Mouse (Mus musculus) stomach, embryonic 14.5 days (tissue): ENCODE results near the gene Jrkl. TPM values are rescaled to one million over a fixed set of nuclear protein-coding genes. Genes with fewer than 3 reads are reported as not detected.

ENCODE experiments used
- ATAC-seq: fragments of 200-750 bp; cut with Nextera tagmentation; 2 replicates; pipeline ENCODE4 v1.8.0; 2017; ENCODE audit warnings: low read depth, moderate TSS enrichment; ENCODE audit not compliant: insufficient number of reproducible peaks, insufficient read depth, low FRiP score
- H3K27ac ChIP-seq: fragments of 300-500 bp; sonication (generic); 2 replicates; pipeline ENCODE4 v1.5.1; 2014; ENCODE audit warnings: mild to moderate bottlenecking, low read length, moderate library complexity, mixed read lengths
- H3K27me3 ChIP-seq: fragments of 300-500 bp; sonication (generic); 2 replicates; pipeline ENCODE4 v1.6.1; 2014; ENCODE audit warnings: low read length, control low read depth, mixed read lengths; ENCODE audit not compliant: control insufficient read depth, insufficient read depth
- H3K36me3 ChIP-seq: fragments of 300-500 bp; sonication (generic); 2 replicates; pipeline ENCODE4 v1.6.1; 2014; ENCODE audit warnings: mild to moderate bottlenecking, control low read depth, low read length, moderate library complexity, mixed read lengths; ENCODE audit not compliant: control insufficient read depth, insufficient read depth
- H3K4me1 ChIP-seq: fragments of 300-500 bp; sonication (generic); 2 replicates; pipeline ENCODE4 v1.6.1; 2014; ENCODE audit warnings: low read length, control low read depth, mixed read lengths; ENCODE audit not compliant: control insufficient read depth, insufficient read depth
- H3K4me2 ChIP-seq: fragments of 300-500 bp; sonication (generic); replicated peaks from 2 replicates; pipeline ENCODE4 v1.6.1; 2014; ENCODE audit warnings: low read depth, low read length, control low read depth
- H3K4me3 ChIP-seq: fragments of 300-500 bp; sonication (generic); 2 replicates; pipeline ENCODE4 v1.5.1; 2014; ENCODE audit warnings: low read depth, low read length, control low read depth
- H3K9ac ChIP-seq: fragments of 300-500 bp; sonication (generic); replicated peaks from 2 replicates; pipeline ENCODE4 v1.6.1; 2014; ENCODE audit warnings: low read depth, mild to moderate bottlenecking, control low read depth, low read length, moderate library complexity, mixed read lengths
- H3K9me3 ChIP-seq: fragments of 300-500 bp; sonication (generic); 2 replicates; pipeline ENCODE4 v1.6.1; 2016; ENCODE audit warnings: low read depth, low read length, control low read depth; ENCODE audit not compliant: control insufficient read depth
- WGBS: fragments of 180-500 bp; shearing (Covaris S2); extraction: QIAGEN DNeasy Blood & Tissue Kit; methylation state at CpG from one replicate; pipeline ENCODE4 v1.1.7; 2014; 5-methylcytosine and 5-hydroxymethylcytosine counted together
- polyA plus RNA-seq: library from polyadenylated mRNA; unstranded; fragments of >200 nt; fragmentation: Nextera tagmentation; extraction: Ambion mirVana; gene quantifications from 2 replicates; pipeline ENCODE4 v1.2.1, GENCODE M21; 2014

Gene Jrkl
- polyA plus RNA-seq, 1 experiment from 2014 or later, result 10.5 TPM

GRCm38 (mm10) chr9:13246815-13247638, 1.4 kb upstream of the Jrkl start, which contains the start of gene Ccdc82:
Ccdc82 (plus strand) TSS chr9:13246955.
- H3K4me2 ChIP-seq, result peak within 1 kb of the TSS; percentile 69
- peak; percentile 99 for ATAC-seq
- WGBS, result 3% methylated on average over 31 of the region's 39 CpGs
- H3K4me1 ChIP-seq, result peaks cover 3% of the 10 kb centered on the region; the same call in 1 of the 2 replicates
- no peaks in the 10 kb centered on the region for H3K36me3 ChIP-seq
- H3K9me3 ChIP-seq, result no peaks in the 10 kb centered on the region
- H3K4me3 ChIP-seq, result peak within 1 kb of the TSS; percentile 44
- no peaks in the 10 kb centered on the region for H3K27me3 ChIP-seq
- peak within 1 kb of the TSS; percentile 75 for H3K27ac ChIP-seq
- H3K9ac ChIP-seq, result peak within 1 kb of the TSS; percentile 43

- Histone ChIP-seq H3K4me1 (no peaks in the 10 kb centered on the region; the same call in 1 of the 2 replicates), H3K4me3 (no peak overlapping the region), H3K36me3 (no peaks in the 10 kb centered on the region), H3K9me3 (no peaks in the 10 kb centered on the region), H3K27me3 (no peaks in the 10 kb centered on the region), H3K27ac (no peak overlapping the region), H3K9ac (no peak overlapping the region), H3K4me2 (no peak overlapping the region)
- no peak for ATAC-seq
Observed at GRCm38 (mm10) chr9:13242321-13242720, 3.3 kb downstream of the Jrkl start.

DNA sequence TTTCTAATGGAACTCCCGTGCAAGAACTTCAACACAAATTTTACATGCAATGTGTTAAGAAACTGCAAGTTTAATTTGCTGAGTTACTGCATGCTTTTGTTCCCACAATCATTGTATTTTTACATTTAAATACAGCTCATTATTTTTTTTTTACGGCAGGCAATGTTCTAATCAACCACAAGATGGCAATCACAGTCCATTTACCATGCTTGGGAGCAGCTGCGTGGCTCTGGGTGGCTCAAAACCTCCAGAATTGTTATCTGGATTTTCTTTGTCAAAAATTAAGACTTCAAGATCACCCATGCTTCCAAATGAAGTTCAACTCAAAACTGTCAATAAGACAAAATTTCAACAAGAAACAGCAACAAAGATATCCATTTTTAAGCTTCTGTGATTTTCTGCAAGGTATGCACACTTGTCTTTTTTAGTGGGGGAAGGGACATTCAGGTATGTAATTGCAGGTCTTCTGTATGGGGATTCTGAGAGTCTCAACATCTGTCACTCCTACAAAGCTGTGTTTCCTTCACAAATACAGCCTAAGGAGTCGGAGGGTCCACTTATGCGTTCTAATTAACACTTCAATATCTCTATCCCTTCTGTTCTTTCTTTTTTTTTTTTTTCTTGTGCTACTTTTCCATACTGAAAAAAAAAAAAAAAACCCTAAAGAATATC, 13.9 kb downstream of the Jrkl start:
- 21% methylated on average over 5 of the region's 5 CpGs for WGBS
- no peak overlapping the region for H3K4me3 ChIP-seq
- no peak overlapping the region for H3K27ac ChIP-seq
- H3K4me1 ChIP-seq, result no peaks in the 10 kb centered on the region
- ATAC-seq, result no peak
- no peaks in the 10 kb centered on the region for H3K9me3 ChIP-seq
- no peak overlapping the region for H3K9ac ChIP-seq
- no peaks in the 10 kb centered on the region for H3K27me3 ChIP-seq
- H3K4me2 ChIP-seq, result no peak overlapping the region
- H3K36me3 ChIP-seq, result no peaks in the 10 kb centered on the region

GRCm38 (mm10) chr9:13230553-13230952, 15.1 kb downstream of the Jrkl start:
- ATAC-seq, result no peak

DNA sequence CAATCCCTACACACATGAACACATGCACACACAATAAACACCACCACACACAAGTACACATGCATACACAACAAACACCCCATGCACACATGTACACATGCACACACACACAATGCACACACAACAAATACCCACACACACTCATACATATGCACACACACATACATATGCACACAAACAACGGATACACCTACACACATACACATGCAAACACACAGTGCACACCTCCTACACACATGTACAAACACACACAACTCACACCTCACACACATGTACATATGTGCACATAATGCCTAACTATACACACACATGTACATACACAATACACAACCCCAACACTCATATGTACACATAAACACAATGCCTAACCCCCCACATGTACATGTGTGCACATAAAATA, 19.8 kb downstream of the Jrkl start:
- no peak for ATAC-seq
- 80% methylated on average over 1 of the region's 1 CpGs for WGBS

More at GRCm38 (mm10) chr9:13230553-13230952, 15.1 kb downstream of the Jrkl start:
- no peaks in the 10 kb centered on the region for H3K36me3 ChIP-seq
- no peaks in the 10 kb centered on the region for H3K9me3 ChIP-seq
- 9% methylated on average over 4 of the region's 4 CpGs for WGBS
- H3K27ac ChIP-seq, result no peak overlapping the region
- H3K9ac ChIP-seq, result no peak overlapping the region
- no peaks in the 10 kb centered on the region for H3K27me3 ChIP-seq
- no peaks in the 10 kb centered on the region for H3K4me1 ChIP-seq
- no peak overlapping the region for H3K4me3 ChIP-seq
- H3K4me2 ChIP-seq, result no peak overlapping the region

DNA sequence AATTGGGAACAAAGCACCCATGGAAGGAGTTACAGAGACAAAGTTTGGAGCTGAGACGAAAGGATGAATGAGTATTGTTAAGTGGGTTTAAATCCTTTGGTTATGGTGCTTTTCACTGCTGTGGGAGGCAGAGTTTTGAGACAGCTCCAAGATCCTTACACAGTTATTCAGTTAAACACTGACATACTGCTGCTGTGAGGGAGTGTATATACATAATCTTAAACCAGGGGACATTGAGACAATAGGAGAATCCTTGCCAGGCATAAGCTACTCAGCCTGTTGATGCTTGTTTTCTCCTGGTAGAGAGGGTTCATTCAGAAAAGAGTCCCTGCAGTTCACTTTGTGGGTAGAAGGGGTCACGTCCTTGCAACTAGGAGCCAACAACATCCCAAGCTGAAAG, 39.3 kb downstream of the Jrkl start:
- H3K36me3 ChIP-seq, result no peaks in the 10 kb centered on the region
- whole genome bisulfite sequencing, result 70% methylated on average over 2 of the region's 2 CpGs
- no peaks in the 10 kb centered on the region for H3K4me1 ChIP-seq
- H3K9ac ChIP-seq, result no peak overlapping the region
- no peak overlapping the region for H3K4me2 ChIP-seq
- no peak overlapping the region for H3K4me3 ChIP-seq
- no peak overlapping the region for H3K27ac ChIP-seq
- no peak for ATAC-seq
- H3K27me3 ChIP-seq, result no peaks in the 10 kb centered on the region
- no peaks in the 10 kb centered on the region for H3K9me3 ChIP-seq

More for the DNA sequence above, 19.8 kb downstream of the Jrkl start:
- no peaks in the 10 kb centered on the region for H3K9me3 ChIP-seq
- no peak overlapping the region for H3K4me3 ChIP-seq
- H3K4me2 ChIP-seq, result no peak overlapping the region
- no peaks in the 10 kb centered on the region for H3K36me3 ChIP-seq
- H3K27me3 ChIP-seq, result no peaks in the 10 kb centered on the region
- H3K4me1 ChIP-seq, result no peaks in the 10 kb centered on the region
- no peak overlapping the region for H3K9ac ChIP-seq
- H3K27ac ChIP-seq, result no peak overlapping the region

- no peaks in the 10 kb centered on the region for H3K27me3 ChIP-seq
- H3K9ac ChIP-seq, result no peak overlapping the region
- no peaks in the 10 kb centered on the region; the same call in 1 of the 2 replicates for H3K4me1 ChIP-seq
- H3K27ac ChIP-seq, result no peak overlapping the region
- no peak for ATAC-seq
- no peak overlapping the region for H3K4me3 ChIP-seq
- no peaks in the 10 kb centered on the region for H3K36me3 ChIP-seq
- 79% methylated on average over 5 of the region's 5 CpGs for WGBS
- no peak overlapping the region for H3K4me2 ChIP-seq
- no peaks in the 10 kb centered on the region for H3K9me3 ChIP-seq
Observed at GRCm38 (mm10) chr9:13203681-13204080, 41.9 kb downstream of the Jrkl start.

DNA sequence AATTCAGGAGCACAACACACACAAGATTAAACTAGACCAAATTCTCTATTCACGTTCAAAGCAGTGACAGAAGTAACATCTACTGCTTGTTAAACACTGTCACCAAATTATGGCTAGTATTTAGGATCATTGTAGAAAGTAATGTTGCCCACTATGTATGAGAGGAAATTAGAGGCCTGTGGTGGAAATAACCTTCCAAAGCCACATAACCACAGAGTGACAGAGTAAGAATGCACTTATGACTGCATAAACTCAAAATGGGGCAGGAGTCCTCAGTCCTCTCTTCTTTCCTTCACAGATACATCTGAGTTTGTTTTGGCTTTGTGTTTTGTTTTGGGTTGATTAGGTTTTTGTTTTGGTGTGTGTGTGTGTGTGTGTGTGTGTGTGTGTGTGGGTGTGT, 42.5 kb downstream of the Jrkl start:
- Histone ChIP-seq H3K27me3 (no peaks in the 10 kb centered on the region), H3K4me2 (no peak overlapping the region), H3K4me3 (no peak overlapping the region), H3K4me1 (no peaks in the 10 kb centered on the region; the same call in 1 of the 2 replicates), H3K9ac (no peak overlapping the region), H3K36me3 (no peaks in the 10 kb centered on the region), H3K27ac (no peak overlapping the region), H3K9me3 (no peaks in the 10 kb centered on the region)
- 80% methylated on average over 1 of the region's 1 CpGs for WGBS
- ATAC-seq, result no peak
